Mouse (Mus musculus) forebrain, embryonic 14.5 days (tissue): ENCODE measurements around the gene Sem1. TPM values are rescaled to one million over a fixed set of nuclear protein-coding genes. Genes with fewer than 3 reads are reported as not detected.
A peak's percentile ranks its signal among the peaks of the same experiment; 100 is the strongest.

Source experiments
- ATAC-seq: fragments of 200-750 bp; cut with Nextera tagmentation; 2 replicates; pipeline ENCODE4 v1.8.0; 2017; ENCODE audit warnings: mild to moderate bottlenecking, moderate library complexity
- DNase-seq: peaks from one replicate; pipeline ENCODE4 v3.0.0-alpha.2; 2015; ENCODE audit warnings: low spot score
- H3K27ac ChIP-seq: fragments of 300-500 bp; sonication (generic); 2 replicates; pipeline ENCODE4 v1.5.1; 2014; ENCODE audit warnings: low read depth, mild to moderate bottlenecking, control low read depth, low read length, moderate library complexity
- H3K27me3 ChIP-seq: fragments of 300-500 bp; sonication (generic); replicated peaks from 2 replicates; pipeline ENCODE4 v1.6.1; 2014; ENCODE audit warnings: low read length, control low read depth, mixed read lengths; ENCODE audit not compliant: control insufficient read depth, insufficient read depth
- H3K36me3 ChIP-seq: fragments of 300-500 bp; sonication (generic); 2 replicates; pipeline ENCODE4 v1.6.1; 2014; ENCODE audit warnings: low read length, control low read depth; ENCODE audit not compliant: control insufficient read depth, insufficient read depth
- H3K4me1 ChIP-seq: fragments of 300-500 bp; sonication (generic); 2 replicates; pipeline ENCODE4 v1.6.1; 2014; ENCODE audit warnings: antibody characterized with exemption, low read length, control low read depth; ENCODE audit not compliant: control insufficient read depth, insufficient read depth
- H3K4me2 ChIP-seq: fragments of 300-500 bp; sonication (generic); 2 replicates; pipeline ENCODE4 v1.6.1; 2014; ENCODE audit warnings: mild to moderate bottlenecking, control low read depth, low read length
- H3K4me3 ChIP-seq: fragments of 300-500 bp; sonication (generic); 2 replicates; pipeline ENCODE4 v1.5.1; 2014; ENCODE audit warnings: low read depth, low read length, control low read depth
- H3K9ac ChIP-seq: fragments of 300-500 bp; sonication (generic); 2 replicates; pipeline ENCODE4 v1.6.1; 2014; ENCODE audit warnings: mild to moderate bottlenecking, low read length, control low read depth, moderate library complexity
- H3K9me3 ChIP-seq: fragments of 300-500 bp; sonication (generic); replicated peaks from 2 replicates; pipeline ENCODE4 v1.6.1; 2016; ENCODE audit warnings: low read length, control low read depth, mixed read lengths; ENCODE audit not compliant: control insufficient read depth
- WGBS: fragments of 180-500 bp; shearing (Covaris S2); extraction: QIAGEN DNeasy Blood & Tissue Kit; methylation state at CpG from one replicate; pipeline ENCODE4 v1.1.7; 2014; 5-methylcytosine and 5-hydroxymethylcytosine counted together
- polyA plus RNA-seq: library from polyadenylated mRNA; unstranded; fragments of >200 nt; fragmentation: Nextera tagmentation; extraction: Ambion mirVana; gene quantifications from 2 replicates; pipeline ENCODE4 v1.2.1, GENCODE M21; 2014

The Sem1 gene
- polyA plus RNA-seq, 1 experiment from 2014 or later, result 261 TPM

- WGBS, result 69% methylated on average over 3 of the region's 3 CpGs
- DNase-seq (no peak), ATAC-seq (no peak)
- no peak overlapping the region for H3K27ac ChIP-seq
- H3K4me2 ChIP-seq, result no peak overlapping the region
- peaks cover 12% of the 10 kb centered on the region for H3K4me1 ChIP-seq
- H3K36me3 ChIP-seq, result no peaks in the 10 kb centered on the region
- H3K9me3 ChIP-seq, result no peaks in the 10 kb centered on the region
- no peak overlapping the region for H3K9ac ChIP-seq
- H3K27me3 ChIP-seq, result no peaks in the 10 kb centered on the region
- no peak overlapping the region for H3K4me3 ChIP-seq
Observed at GRCm38 (mm10) chr6:6568436-6568835, 10.0 kb downstream of the Sem1 start.

GRCm38 (mm10) chr6:6563691-6564090, 14.8 kb downstream of the Sem1 start:
- WGBS, result 90% methylated on average over 5 of the region's 5 CpGs
- no peak for DNase-seq

GRCm38 (mm10) chr6:6562716-6563115, 15.7 kb downstream of the Sem1 start:
- no peaks in the 10 kb centered on the region for H3K4me1 ChIP-seq

More at GRCm38 (mm10) chr6:6563691-6564090, 14.8 kb downstream of the Sem1 start:
- H3K9me3 ChIP-seq, result no peaks in the 10 kb centered on the region
- H3K4me3 ChIP-seq, result no peak overlapping the region
- H3K4me2 ChIP-seq, result no peak overlapping the region
- no peak overlapping the region for H3K27ac ChIP-seq
- no peak overlapping the region for H3K9ac ChIP-seq
- H3K36me3 ChIP-seq, result 0 out of 2 replicates have a peak, but pooled peaks cover 2% of the 10 kb centered on the region
- no peaks in the 10 kb centered on the region for H3K4me1 ChIP-seq
- ATAC-seq, result no peak
- H3K27me3 ChIP-seq, result no peaks in the 10 kb centered on the region

GRCm38 (mm10) chr6:6557647-6558046, 20.8 kb downstream of the Sem1 start:
- H3K27ac ChIP-seq, result no peak overlapping the region
- H3K4me2 ChIP-seq, result no peak overlapping the region
- no peaks in the 10 kb centered on the region for H3K9me3 ChIP-seq
- no peak for ATAC-seq
- no peak overlapping the region for H3K9ac ChIP-seq
- no peak overlapping the region for H3K4me3 ChIP-seq
- no peaks in the 10 kb centered on the region for H3K27me3 ChIP-seq
- H3K36me3 ChIP-seq, result peaks cover 23% of the 10 kb centered on the region
- WGBS, result 98% methylated on average over 1 of the region's 1 CpGs
- H3K4me1 ChIP-seq, result no peaks in the 10 kb centered on the region
- no peak for DNase-seq

More at GRCm38 (mm10) chr6:6562716-6563115, 15.7 kb downstream of the Sem1 start:
- Histone ChIP-seq H3K27ac (no peak overlapping the region), H3K9me3 (no peaks in the 10 kb centered on the region), H3K27me3 (no peaks in the 10 kb centered on the region), H3K9ac (no peak overlapping the region), H3K4me3 (no peak overlapping the region), H3K36me3 (0 out of 2 replicates have a peak, but pooled peaks cover 5% of the 10 kb centered on the region), H3K4me2 (no peak overlapping the region)
- WGBS, result 76% methylated on average over 5 of the region's 5 CpGs
- DNase-seq (no peak), ATAC-seq (no peak)

DNA sequence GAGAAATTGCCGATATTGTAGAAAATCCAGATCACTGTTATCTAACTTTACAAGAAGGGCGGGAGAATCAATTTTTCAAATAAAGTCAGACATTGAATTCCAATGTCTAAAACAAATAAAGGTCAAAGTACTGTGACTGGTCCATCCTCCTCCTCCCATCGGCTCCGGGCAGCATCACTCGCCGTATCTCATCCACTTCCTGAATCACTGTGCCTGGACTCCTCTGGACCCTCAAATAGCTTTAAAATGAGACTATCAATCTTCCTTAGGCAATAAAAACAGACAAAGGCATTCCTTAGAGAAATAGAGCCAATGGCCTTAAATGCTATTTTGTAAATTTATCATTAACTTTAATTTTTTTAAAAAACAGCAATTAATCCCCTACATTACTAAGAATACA, 26.5 kb downstream of the Sem1 start:
- WGBS, result 97% methylated on average over 6 of the region's 6 CpGs
- ATAC-seq, result no peak
- H3K27me3 ChIP-seq, result no peaks in the 10 kb centered on the region

DNA sequence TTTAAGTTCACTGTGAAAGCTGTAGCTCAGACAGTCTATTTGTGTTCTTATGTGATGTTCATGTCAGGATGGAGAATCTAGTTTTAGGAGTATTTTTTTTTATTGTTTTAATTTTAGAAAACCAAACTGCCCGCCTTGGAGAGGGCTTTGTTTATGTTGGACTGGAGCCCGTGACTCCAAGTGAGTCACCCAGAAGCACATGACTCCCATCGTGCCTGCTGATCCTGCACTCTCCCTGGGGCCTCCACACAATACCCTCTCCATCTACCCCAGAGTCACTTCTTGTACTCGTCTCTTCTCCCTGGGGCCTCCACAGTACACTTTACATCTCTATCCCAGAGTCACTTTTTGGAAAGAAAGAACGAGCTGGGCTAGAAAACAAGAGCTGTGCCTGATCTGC, 30.5 kb downstream of the Sem1 start:
- no peak overlapping the region for H3K9ac ChIP-seq
- H3K27me3 ChIP-seq, result no peaks in the 10 kb centered on the region
- H3K36me3 ChIP-seq, result no peaks in the 10 kb centered on the region
- ATAC-seq (no peak), DNase-seq (no peak)
- H3K4me1 ChIP-seq, result no peaks in the 10 kb centered on the region
- no peak overlapping the region for H3K4me2 ChIP-seq
- H3K4me3 ChIP-seq, result no peak overlapping the region
- WGBS, result 87% methylated on average over 5 of the region's 5 CpGs
- H3K9me3 ChIP-seq, result no peaks in the 10 kb centered on the region
- H3K27ac ChIP-seq, result no peak overlapping the region

More for the DNA sequence above, 26.5 kb downstream of the Sem1 start:
- no peak overlapping the region for H3K4me3 ChIP-seq
- no peaks in the 10 kb centered on the region for H3K9me3 ChIP-seq
- peaks cover 13% of the 10 kb centered on the region for H3K36me3 ChIP-seq
- DNase-seq, result no peak
- no peak overlapping the region for H3K27ac ChIP-seq
- H3K4me2 ChIP-seq, result no peak overlapping the region
- no peaks in the 10 kb centered on the region for H3K4me1 ChIP-seq
- H3K9ac ChIP-seq, result no peak overlapping the region

GRCm38 (mm10) chr6:6544255-6544645, 34.2 kb downstream of the Sem1 start:
- H3K36me3 ChIP-seq, result no peaks in the 10 kb centered on the region
- no peak for ATAC-seq
- no peak overlapping the region for H3K9ac ChIP-seq
- no peaks in the 10 kb centered on the region for H3K4me1 ChIP-seq
- H3K4me3 ChIP-seq, result no peak overlapping the region
- DNase-seq, result peak; percentile 36
- no peak overlapping the region for H3K27ac ChIP-seq
- WGBS, result 72% methylated on average over 4 of the region's 4 CpGs
- no peaks in the 10 kb centered on the region for H3K9me3 ChIP-seq
- no peak overlapping the region for H3K4me2 ChIP-seq
- no peaks in the 10 kb centered on the region for H3K27me3 ChIP-seq

DNA sequence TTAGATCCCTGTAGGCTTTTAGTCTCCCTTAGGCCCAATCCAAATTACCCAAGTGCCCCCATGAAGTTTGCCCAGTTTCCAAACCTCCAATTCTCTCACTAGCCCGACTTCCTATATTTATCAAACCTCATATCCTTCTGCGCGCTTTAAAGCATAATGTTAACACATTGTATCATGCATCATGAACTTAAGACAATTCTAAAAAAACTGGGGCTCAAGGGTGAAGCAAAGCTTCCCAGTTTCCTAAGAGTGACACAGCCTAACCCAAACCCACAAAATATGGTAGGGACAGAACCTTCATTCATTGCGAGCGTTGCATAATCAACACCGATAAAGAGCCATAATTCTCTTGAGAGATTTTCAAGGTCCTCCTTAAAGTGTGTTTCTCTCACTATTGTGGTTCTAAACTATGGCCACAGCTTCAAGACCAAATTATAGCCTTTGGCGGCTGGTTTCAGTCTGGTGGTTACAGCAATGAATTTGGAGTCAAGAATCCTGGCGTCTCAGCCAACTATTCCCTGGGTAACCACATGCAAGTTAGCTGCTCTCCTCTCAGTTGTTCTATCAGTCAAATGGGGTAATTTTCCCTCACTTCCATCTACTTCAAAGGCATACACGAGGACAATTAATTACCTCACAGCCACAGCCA, 34.7 kb downstream of the Sem1 start:
- Histone ChIP-seq H3K27ac (no peak overlapping the region), H3K9me3 (no peaks in the 10 kb centered on the region), H3K4me3 (no peak overlapping the region), H3K36me3 (no peaks in the 10 kb centered on the region), H3K9ac (no peak overlapping the region), H3K27me3 (no peaks in the 10 kb centered on the region), H3K4me2 (no peak overlapping the region), H3K4me1 (no peaks in the 10 kb centered on the region)
- WGBS, result 89% methylated on average over 9 of the region's 9 CpGs
- ATAC-seq (no peak), DNase-seq (no peak)

- H3K36me3 ChIP-seq, result no peaks in the 10 kb centered on the region
- H3K4me1 ChIP-seq, result no peaks in the 10 kb centered on the region
- no peak for DNase-seq
- ATAC-seq, result no peak
- no peak overlapping the region for H3K4me3 ChIP-seq
- no peak overlapping the region for H3K27ac ChIP-seq
- H3K27me3 ChIP-seq, result no peaks in the 10 kb centered on the region
- no peak overlapping the region for H3K4me2 ChIP-seq
- H3K9ac ChIP-seq, result no peak overlapping the region
- no peaks in the 10 kb centered on the region for H3K9me3 ChIP-seq
Observed at GRCm38 (mm10) chr6:6542133-6542532, 36.3 kb downstream of the Sem1 start.
